Mouse (Mus musculus) lung, postnatal 0 days (tissue): ENCODE results near the gene Smtn. TPM values are rescaled to one million over a fixed set of nuclear protein-coding genes. Genes with fewer than 3 reads are reported as not detected.
A peak's percentile ranks its signal among the peaks of the same experiment; 100 is the strongest.

Source experiments
- ATAC-seq: fragments of 200-750 bp; cut with Nextera tagmentation; 2 replicates; pipeline ENCODE4 v1.8.0; 2017; ENCODE audit warnings: moderate library complexity
- DNase-seq: peaks from one replicate; pipeline ENCODE4 v3.0.0-alpha.2; 2016; ENCODE audit warnings: low spot score
- H3K27ac ChIP-seq: fragments of 300-500 bp; sonication (generic); 2 replicates; pipeline ENCODE4 v1.5.1; 2014; ENCODE audit warnings: antibody characterized with exemption, mild to moderate bottlenecking, low read length, mixed read lengths
- H3K27me3 ChIP-seq: fragments of 300-500 bp; sonication (generic); replicated peaks from 2 replicates; pipeline ENCODE4 v1.6.1; 2014; ENCODE audit warnings: low read length, mixed read lengths; ENCODE audit not compliant: insufficient read depth
- H3K36me3 ChIP-seq: fragments of 300-500 bp; sonication (generic); 2 replicates; pipeline ENCODE4 v1.6.1; 2014; ENCODE audit warnings: low read length, mixed read lengths; ENCODE audit not compliant: insufficient read depth
- H3K4me1 ChIP-seq: fragments of 300-500 bp; sonication (generic); 2 replicates; pipeline ENCODE4 v1.6.1; 2014; ENCODE audit warnings: antibody characterized with exemption, low read depth, low read length, mixed read lengths; ENCODE audit not compliant: insufficient read depth
- H3K4me2 ChIP-seq: fragments of 300-500 bp; sonication (generic); replicated peaks from 2 replicates; pipeline ENCODE4 v1.6.1; 2014; ENCODE audit warnings: low read depth, mild to moderate bottlenecking, low read length, moderate library complexity, mixed read lengths
- H3K4me3 ChIP-seq: fragments of 300-500 bp; sonication (generic); 2 replicates; pipeline ENCODE4 v1.5.1; 2014; ENCODE audit warnings: low read depth, low read length
- H3K9ac ChIP-seq: fragments of 300-500 bp; sonication (generic); replicated peaks from 2 replicates; pipeline ENCODE4 v1.6.1; 2014; ENCODE audit warnings: low read depth, mild to moderate bottlenecking
- H3K9me3 ChIP-seq: fragments of 300-500 bp; sonication (generic); 2 replicates; pipeline ENCODE4 v1.6.1; 2016; ENCODE audit warnings: low read length, mixed read lengths
- CTCF ChIP-seq: IDR thresholded peaks from 2 replicates; pipeline ENCODE4 v1.5.1; 2016; ENCODE audit warnings: antibody characterized with exemption, mild to moderate bottlenecking
- EP300 ChIP-seq: IDR thresholded peaks from 2 replicates; pipeline ENCODE4 v1.6.1; 2016; ENCODE audit warnings: antibody characterized with exemption, mild to moderate bottlenecking, control low read depth
- WGBS: fragments of 180-500 bp; shearing (Covaris S2); extraction: QIAGEN DNeasy Blood & Tissue Kit; methylation state at CpG from one replicate; pipeline ENCODE4 v1.1.7; 2014; 5-methylcytosine and 5-hydroxymethylcytosine counted together
- polyA plus RNA-seq: library from polyadenylated mRNA; unstranded; fragments of >200 nt; fragmentation: Nextera tagmentation; extraction: Ambion mirVana; gene quantifications from 2 replicates; pipeline ENCODE4 v1.2.1, GENCODE M21; 2015

Smtn gene
- polyA plus RNA-seq, 1 experiment from 2014 or later: 47.6 TPM

DNA sequence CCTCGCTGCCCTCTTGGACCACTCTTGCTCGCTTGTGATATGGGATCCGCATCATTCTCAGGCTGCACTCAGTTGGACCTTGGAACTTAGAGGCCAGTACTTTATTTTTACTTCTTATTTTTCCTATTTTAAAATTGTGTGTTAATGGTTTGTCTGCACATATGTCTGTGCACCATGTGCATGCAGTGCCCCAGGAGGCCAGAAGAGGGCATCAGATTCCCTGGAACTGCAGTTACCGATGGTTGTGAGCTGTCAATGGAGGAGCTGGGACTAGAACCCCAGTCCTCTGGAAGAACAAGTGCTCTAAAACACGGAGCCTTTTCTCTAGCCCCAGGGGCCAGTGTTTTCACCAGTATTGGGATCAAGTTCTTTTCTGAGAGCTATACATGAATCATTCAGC is 4.0 kb upstream of the Smtn start:
- ATAC-seq (no peak), DNase-seq (no peak)
- H3K4me3 ChIP-seq: no peak overlapping the region
- H3K4me2 ChIP-seq: no peak overlapping the region
- H3K9ac ChIP-seq: no peak overlapping the region
- no peaks in the 10 kb centered on the region for H3K27me3 ChIP-seq
- H3K27ac ChIP-seq: no peak overlapping the region
- no peaks in the 10 kb centered on the region for H3K9me3 ChIP-seq
- 99% methylated on average over 5 of the region's 5 CpGs for WGBS
- no peaks in the 10 kb centered on the region for H3K36me3 ChIP-seq
- peak; percentile 34 for TF ChIP-seq CTCF
- TF ChIP-seq EP300: no peak
- H3K4me1 ChIP-seq: peaks cover 6% of the 10 kb centered on the region; the same call in 1 of the 2 replicates

DNA sequence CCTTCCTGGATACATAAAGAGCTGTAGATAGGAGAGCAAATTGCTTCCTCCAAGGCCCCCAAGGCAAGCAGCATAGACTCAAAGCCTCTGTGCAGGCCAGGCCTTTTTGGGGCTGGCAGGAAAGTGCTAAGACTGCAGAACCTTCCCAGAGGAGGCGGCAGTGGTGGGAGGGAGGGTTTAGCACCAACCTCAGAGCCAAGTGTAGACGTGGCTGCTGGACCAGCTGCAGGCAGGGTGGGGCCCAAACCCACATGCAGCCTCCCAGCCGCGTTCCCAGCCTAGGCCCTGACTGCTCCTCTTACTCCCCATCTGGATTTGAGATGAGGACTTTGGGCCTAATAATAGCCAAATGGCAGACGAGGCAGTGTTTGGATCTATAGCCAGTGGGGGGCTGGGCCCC is 2.6 kb upstream of the Smtn start:
- DNase-seq: peak; percentile 35
- H3K4me2 ChIP-seq: no peak overlapping the region
- no peak for TF ChIP-seq CTCF
- ATAC-seq: no peak
- no peaks in the 10 kb centered on the region for H3K9me3 ChIP-seq
- no peaks in the 10 kb centered on the region for H3K27me3 ChIP-seq
- no peak overlapping the region for H3K27ac ChIP-seq
- peaks cover 11% of the 10 kb centered on the region for H3K4me1 ChIP-seq
- no peaks in the 10 kb centered on the region for H3K36me3 ChIP-seq
- WGBS: 26% methylated on average over 5 of the region's 5 CpGs
- H3K4me3 ChIP-seq: no peak overlapping the region
- no peak overlapping the region for H3K9ac ChIP-seq

DNA sequence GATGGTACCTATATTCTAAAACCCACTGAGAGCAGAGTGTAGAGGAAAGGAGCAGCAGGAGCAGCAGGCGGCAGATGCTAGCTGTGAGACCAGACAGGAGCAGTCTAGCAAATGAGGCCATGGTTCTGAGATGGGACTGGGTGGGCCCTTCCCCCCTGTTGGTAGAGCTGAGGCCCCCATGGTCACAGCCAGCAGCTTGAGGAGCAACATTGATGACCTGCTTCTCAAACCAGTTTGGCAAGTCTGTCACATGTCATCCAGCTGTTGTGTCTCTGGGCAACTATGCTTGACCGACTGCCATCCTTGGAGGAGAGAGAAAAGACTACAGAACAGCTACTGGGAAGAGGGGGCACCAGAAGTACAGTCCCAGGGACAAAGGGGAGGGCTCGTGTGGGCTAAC is 1.5 kb upstream of the Smtn start:
- no peak overlapping the region for H3K27ac ChIP-seq
- TF ChIP-seq EP300 (no peak), CTCF (no peak)
- H3K9ac ChIP-seq: no peak overlapping the region
- H3K27me3 ChIP-seq: no peaks in the 10 kb centered on the region
- WGBS: 69% methylated on average over 3 of the region's 3 CpGs
- H3K4me3 ChIP-seq: no peak overlapping the region
- H3K4me2 ChIP-seq: no peak overlapping the region
- H3K9me3 ChIP-seq: no peaks in the 10 kb centered on the region
- peaks cover 15% of the 10 kb centered on the region for H3K4me1 ChIP-seq
- no peak for ATAC-seq
- H3K36me3 ChIP-seq: no peaks in the 10 kb centered on the region
- DNase-seq: no peak

DNA sequence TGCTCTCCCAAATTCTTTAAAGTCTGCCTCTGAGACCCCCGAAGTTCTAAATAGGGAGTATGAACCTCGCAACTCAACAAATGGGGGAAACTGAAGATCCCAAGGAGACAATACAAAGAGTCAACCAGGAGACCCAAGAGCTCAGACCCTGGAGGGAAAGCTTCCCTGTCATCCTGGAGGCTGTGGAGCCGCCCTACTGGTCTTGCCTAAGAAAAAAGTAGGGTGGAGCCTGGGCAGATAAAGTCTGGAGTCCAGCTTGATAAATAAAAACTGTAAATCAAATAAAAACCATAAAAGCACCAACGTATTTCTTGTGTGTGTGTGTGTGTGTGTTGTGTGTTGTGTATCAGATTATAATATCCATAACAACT is 601 bp downstream of the Smtn start:
- no peak overlapping the region for H3K27ac ChIP-seq
- H3K4me3 ChIP-seq: 0 out of 2 replicates have a peak overlapping the region, but pooled peaks have one; percentile 64
- peak overlapping the region; percentile 82 for H3K4me2 ChIP-seq
- DNase-seq (no peak), ATAC-seq (no peak)
- TF ChIP-seq CTCF (peak; percentile 27; the same call in 1 of the 2 replicates), EP300 (no peak)
- 68% methylated on average over 4 of the region's 4 CpGs for WGBS
- no peak overlapping the region for H3K9ac ChIP-seq
- no peaks in the 10 kb centered on the region for H3K27me3 ChIP-seq
- no peaks in the 10 kb centered on the region for H3K9me3 ChIP-seq
- H3K4me1 ChIP-seq: peaks cover 25% of the 10 kb centered on the region
- H3K36me3 ChIP-seq: no peaks in the 10 kb centered on the region

DNA sequence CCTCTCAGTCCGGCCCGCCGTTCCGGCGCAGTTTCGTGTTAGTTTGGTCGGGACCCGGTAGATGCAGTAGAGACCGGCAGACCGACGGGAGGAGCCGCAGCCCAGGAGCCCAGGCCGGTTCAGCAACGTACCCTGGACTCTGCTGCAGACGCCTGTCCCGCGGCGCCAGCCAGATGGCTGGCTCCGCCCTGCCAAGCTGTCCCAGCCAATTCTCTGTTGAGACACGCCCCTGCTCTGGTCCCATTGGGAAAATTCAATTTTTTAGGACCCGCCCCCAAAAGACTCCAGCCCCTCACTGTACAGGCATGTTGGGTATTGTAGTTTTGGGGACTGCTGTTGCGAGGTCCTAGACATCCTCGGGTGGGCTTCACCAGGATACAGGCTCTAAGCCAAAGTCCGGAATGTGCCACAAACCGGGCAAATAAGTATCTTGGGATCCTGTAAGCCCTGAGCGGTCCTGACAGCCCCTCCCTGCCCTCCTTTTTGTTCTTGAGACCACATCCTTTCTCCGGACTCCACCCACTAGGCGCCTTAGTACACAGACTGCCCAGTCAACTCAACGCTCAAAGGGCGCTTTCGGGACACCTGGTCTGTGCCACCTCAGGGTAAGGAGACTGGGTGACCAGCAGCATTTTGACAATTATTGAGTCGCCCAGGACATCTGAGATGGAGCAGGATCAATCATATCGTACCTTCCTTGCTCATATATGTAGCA is 1.1 kb downstream of the Smtn start:
- H3K27me3 ChIP-seq: no peaks in the 10 kb centered on the region
- peak overlapping the region; percentile 64 for H3K4me3 ChIP-seq
- no peaks in the 10 kb centered on the region for H3K9me3 ChIP-seq
- peak; percentile 86 for ATAC-seq
- WGBS: 4% methylated on average over 33 of the region's 33 CpGs
- peak overlapping the region; percentile 70 for H3K9ac ChIP-seq
- no peak for TF ChIP-seq CTCF
- peak; percentile 19; the same call in 1 of the 2 replicates for TF ChIP-seq EP300
- peak; percentile 99 for DNase-seq
- peaks cover 25% of the 10 kb centered on the region for H3K4me1 ChIP-seq
- H3K36me3 ChIP-seq: no peaks in the 10 kb centered on the region
- peak overlapping the region; percentile 77 for H3K27ac ChIP-seq
- H3K4me2 ChIP-seq: peak overlapping the region; percentile 82

DNA sequence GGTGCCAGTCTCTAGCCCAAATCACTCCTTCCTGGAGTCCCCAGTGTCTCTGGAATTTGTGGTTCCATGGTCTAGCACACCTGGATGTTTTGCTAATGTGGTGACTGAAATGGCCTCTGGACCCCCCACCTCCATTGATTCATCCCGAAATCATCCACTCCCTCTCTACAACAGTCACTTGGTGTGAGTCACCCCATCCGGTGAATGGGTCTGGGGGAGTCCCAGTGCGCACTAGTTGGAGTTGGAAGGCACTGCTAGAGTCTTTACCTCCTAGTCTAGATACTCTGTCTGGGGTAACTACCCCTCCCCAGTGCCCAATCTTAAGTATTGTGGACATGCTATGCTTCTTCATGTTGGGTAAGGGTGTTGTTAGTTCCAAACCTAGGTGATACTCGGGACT is 2.1 kb downstream of the Smtn start:
- ATAC-seq: no peak
- Histone ChIP-seq H3K4me3 (peak overlapping the region; percentile 64), H3K4me1 (peaks cover 25% of the 10 kb centered on the region), H3K9me3 (no peaks in the 10 kb centered on the region), H3K9ac (peak overlapping the region; percentile 70), H3K27ac (peak overlapping the region; percentile 77; the same call in 1 of the 2 replicates), H3K27me3 (no peaks in the 10 kb centered on the region), H3K36me3 (peaks cover 3% of the 10 kb centered on the region; the same call in 1 of the 2 replicates), H3K4me2 (peak overlapping the region; percentile 82)
- WGBS: 44% methylated on average over 4 of the region's 4 CpGs
- no peak for DNase-seq
- TF ChIP-seq CTCF (no peak), EP300 (no peak)
